Mouse (Mus musculus) midbrain, embryonic 15.5 days (tissue): ENCODE measurements at regions not wholly inside any gene's neighbourhood (a gene's known extent, or its start where the extent isn't known, plus 50 kb on each side); places are given as distances from the start of the nearest gene placed in this dataset.

ENCODE experiments used
- ATAC-seq: fragments of 200-750 bp; cut with Nextera tagmentation; replicated peaks from 2 replicates; pipeline ENCODE4 v1.8.0; 2017; ENCODE audit warnings: moderate TSS enrichment
- H3K27ac ChIP-seq: fragments of 300-500 bp; sonication (generic); 2 replicates; pipeline ENCODE4 v1.5.1; 2015; ENCODE audit warnings: mild to moderate bottlenecking, inconsistent platforms
- H3K27me3 ChIP-seq: fragments of 300-500 bp; sonication (generic); replicated peaks from 2 replicates; pipeline ENCODE4 v1.6.1; 2015; ENCODE audit warnings: inconsistent platforms
- H3K36me3 ChIP-seq: fragments of 300-500 bp; sonication (generic); replicated peaks from 2 replicates; pipeline ENCODE4 v1.6.1; 2015; ENCODE audit warnings: inconsistent platforms
- H3K4me1 ChIP-seq: fragments of 300-500 bp; sonication (generic); 2 replicates; pipeline ENCODE4 v1.6.1; 2015; ENCODE audit warnings: inconsistent platforms
- H3K4me2 ChIP-seq: fragments of 300-500 bp; sonication (generic); 2 replicates; pipeline ENCODE4 v1.6.1; 2015; ENCODE audit warnings: inconsistent platforms, mild to moderate bottlenecking, moderate library complexity
- H3K4me3 ChIP-seq: fragments of 300-500 bp; sonication (generic); 2 replicates; pipeline ENCODE4 v1.5.1; 2015; ENCODE audit warnings: mild to moderate bottlenecking, inconsistent platforms
- H3K9ac ChIP-seq: fragments of 300-500 bp; sonication (generic); 2 replicates; pipeline ENCODE4 v1.6.1; 2015; ENCODE audit warnings: mild to moderate bottlenecking, inconsistent platforms
- H3K9me3 ChIP-seq: fragments of 300-500 bp; sonication (generic); 2 replicates; pipeline ENCODE4 v1.6.1; 2016; ENCODE audit warnings: inconsistent platforms
- WGBS: fragments of 180-500 bp; shearing (Covaris S2); methylation state at CpG from one replicate; pipeline ENCODE4 v1.1.7; 2015; ENCODE audit warnings: mixed read lengths; 5-methylcytosine and 5-hydroxymethylcytosine counted together

DNA sequence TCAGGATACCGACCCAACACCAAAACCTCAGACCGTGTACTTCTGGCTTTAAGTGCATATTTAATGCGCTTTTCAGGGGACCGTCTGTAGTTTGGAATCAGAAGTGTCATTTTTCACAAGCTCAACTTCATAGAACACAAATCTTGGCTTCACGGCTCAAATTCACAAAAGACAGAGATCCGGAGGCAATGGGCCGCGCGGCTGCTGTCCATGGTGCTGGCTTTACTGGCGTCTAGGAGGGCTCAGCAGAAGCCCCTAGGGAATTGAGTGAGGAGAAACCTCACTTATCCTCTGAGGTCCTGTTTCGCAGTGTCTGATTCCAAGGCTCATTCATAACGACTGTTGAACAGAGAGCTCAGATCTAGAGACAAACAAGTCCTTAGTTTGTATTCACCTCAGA, 196.5 kb upstream of the Ajap1 start:
- Histone ChIP-seq H3K27me3 (no peaks in the 10 kb centered on the region), H3K9ac (no peak overlapping the region), H3K9me3 (no peaks in the 10 kb centered on the region), H3K4me3 (no peak overlapping the region), H3K4me2 (no peak overlapping the region), H3K36me3 (no peaks in the 10 kb centered on the region), H3K27ac (no peak overlapping the region), H3K4me1 (no peaks in the 10 kb centered on the region)
- ATAC-seq: no peak
- WGBS: 37% methylated on average over 12 of the region's 12 CpGs

GRCm38 (mm10) chr4:153688441-153688840, 205.8 kb upstream of the Ajap1 start:
- H3K36me3 ChIP-seq: no peaks in the 10 kb centered on the region
- ATAC-seq: no peak
- no peak overlapping the region for H3K4me2 ChIP-seq
- H3K4me1 ChIP-seq: no peaks in the 10 kb centered on the region; the same call in 1 of the 2 replicates
- H3K9ac ChIP-seq: no peak overlapping the region
- no peak overlapping the region for H3K27ac ChIP-seq
- no peaks in the 10 kb centered on the region for H3K9me3 ChIP-seq
- no peaks in the 10 kb centered on the region for H3K27me3 ChIP-seq
- WGBS: 48% methylated on average over 8 of the region's 8 CpGs
- no peak overlapping the region for H3K4me3 ChIP-seq

DNA sequence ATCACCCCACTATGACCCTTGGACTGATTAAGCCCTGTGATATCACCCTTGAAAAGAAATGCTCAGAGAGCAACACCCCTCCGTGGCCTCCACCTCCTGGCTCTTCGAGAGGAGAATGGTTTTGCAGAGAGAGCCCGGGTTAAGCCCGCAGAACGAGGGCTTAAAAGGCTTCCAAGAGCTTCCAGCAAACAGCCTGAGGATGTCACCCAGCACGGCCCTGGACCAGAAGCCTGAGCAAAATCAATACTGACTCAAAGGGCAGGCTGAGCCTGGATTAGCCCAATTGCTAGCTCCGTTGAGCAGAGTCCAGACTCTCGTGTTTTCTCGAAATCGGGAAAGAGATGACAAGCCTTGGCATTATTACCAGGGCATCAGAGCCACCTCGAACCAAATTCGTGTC, 211.3 kb upstream of the Ajap1 start:
- ATAC-seq: no peak
- no peak overlapping the region for H3K27ac ChIP-seq
- H3K4me2 ChIP-seq: no peak overlapping the region
- H3K4me1 ChIP-seq: peaks cover 14% of the 10 kb centered on the region
- H3K36me3 ChIP-seq: no peaks in the 10 kb centered on the region
- no peaks in the 10 kb centered on the region for H3K27me3 ChIP-seq
- WGBS: 45% methylated on average over 12 of the region's 12 CpGs
- no peaks in the 10 kb centered on the region for H3K9me3 ChIP-seq
- no peak overlapping the region for H3K9ac ChIP-seq
- H3K4me3 ChIP-seq: no peak overlapping the region

GRCm38 (mm10) chr4:153696426-153697040, 213.9 kb upstream of the Ajap1 start:
- Histone ChIP-seq H3K4me1 (peaks cover 14% of the 10 kb centered on the region), H3K4me3 (no peak overlapping the region), H3K9ac (no peak overlapping the region), H3K36me3 (no peaks in the 10 kb centered on the region), H3K27me3 (no peaks in the 10 kb centered on the region), H3K27ac (peak overlapping the region; percentile 17; the same call in 1 of the 2 replicates), H3K4me2 (0 out of 2 replicates have a peak overlapping the region, but pooled peaks have one; percentile 0), H3K9me3 (no peaks in the 10 kb centered on the region)
- 9% methylated on average over 14 of the region's 14 CpGs for WGBS
- ATAC-seq: peak; percentile 54

DNA sequence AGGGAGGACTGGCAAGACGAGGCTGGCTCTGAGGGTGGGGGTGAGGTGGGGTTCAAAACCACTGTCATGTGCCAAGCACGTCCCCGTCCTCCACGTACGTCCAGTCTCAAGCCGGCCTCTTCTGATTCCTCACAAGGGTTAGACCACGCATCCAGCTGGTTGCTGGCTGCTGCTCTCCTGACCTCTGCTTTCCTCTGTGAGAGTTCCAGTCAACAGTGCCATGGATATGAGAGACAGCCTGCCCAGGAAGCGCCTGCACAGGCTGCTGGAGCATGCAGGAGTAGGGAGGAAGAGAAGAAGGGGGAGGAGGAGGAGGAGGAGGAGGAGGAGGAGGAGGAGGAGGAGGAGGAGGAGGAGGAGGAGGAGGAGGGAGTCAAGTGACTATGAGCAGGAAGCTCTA, 224.6 kb upstream of the Ajap1 start:
- 76% methylated on average over 8 of the region's 8 CpGs for WGBS
- Histone ChIP-seq H3K4me3 (no peak overlapping the region), H3K9ac (no peak overlapping the region)

DNA sequence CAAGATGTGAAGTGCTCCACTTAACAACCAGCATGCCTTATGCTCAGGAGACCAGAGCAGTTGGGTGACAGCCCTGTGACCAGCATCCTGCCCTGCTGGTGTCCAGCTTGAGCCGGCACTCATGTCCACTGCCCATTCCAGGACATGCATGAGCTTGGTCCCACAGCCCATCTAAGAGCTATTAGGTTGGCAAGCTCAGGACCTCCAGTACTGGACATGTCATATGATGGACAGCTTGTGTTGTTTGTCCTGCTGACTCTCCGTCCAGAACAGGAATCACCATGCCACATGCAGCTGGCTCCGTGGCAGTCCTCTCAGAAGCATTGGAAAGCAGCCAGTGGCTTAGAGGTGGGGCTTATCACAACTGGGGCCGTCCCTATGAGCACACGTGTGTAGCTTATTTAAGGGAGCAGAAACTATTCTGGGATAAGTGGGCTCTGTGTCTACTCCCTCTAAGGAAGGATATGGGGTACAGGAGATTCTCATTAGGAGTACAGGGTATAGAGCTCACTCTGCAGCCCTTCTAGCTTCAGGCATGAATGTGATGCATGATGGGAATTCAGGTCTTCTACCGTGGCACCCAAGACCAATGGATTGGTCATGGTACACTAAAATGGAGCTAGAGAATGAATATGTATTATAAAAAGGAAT, 232.5 kb upstream of the Ajap1 start:
- Histone ChIP-seq H3K4me3 (no peak overlapping the region), H3K36me3 (no peaks in the 10 kb centered on the region), H3K9ac (no peak overlapping the region), H3K4me1 (peaks cover 22% of the 10 kb centered on the region), H3K4me2 (no peak overlapping the region), H3K9me3 (no peaks in the 10 kb centered on the region), H3K27ac (no peak overlapping the region), H3K27me3 (no peaks in the 10 kb centered on the region)
- peak; percentile 73 for ATAC-seq
- WGBS: 43% methylated on average over 6 of the region's 6 CpGs

More for the DNA sequence above, 224.6 kb upstream of the Ajap1 start:
- Histone ChIP-seq H3K4me1 (peaks cover 3% of the 10 kb centered on the region; the same call in 1 of the 2 replicates), H3K27ac (no peak overlapping the region), H3K9me3 (no peaks in the 10 kb centered on the region), H3K4me2 (no peak overlapping the region), H3K27me3 (no peaks in the 10 kb centered on the region), H3K36me3 (no peaks in the 10 kb centered on the region)
- ATAC-seq: no peak

DNA sequence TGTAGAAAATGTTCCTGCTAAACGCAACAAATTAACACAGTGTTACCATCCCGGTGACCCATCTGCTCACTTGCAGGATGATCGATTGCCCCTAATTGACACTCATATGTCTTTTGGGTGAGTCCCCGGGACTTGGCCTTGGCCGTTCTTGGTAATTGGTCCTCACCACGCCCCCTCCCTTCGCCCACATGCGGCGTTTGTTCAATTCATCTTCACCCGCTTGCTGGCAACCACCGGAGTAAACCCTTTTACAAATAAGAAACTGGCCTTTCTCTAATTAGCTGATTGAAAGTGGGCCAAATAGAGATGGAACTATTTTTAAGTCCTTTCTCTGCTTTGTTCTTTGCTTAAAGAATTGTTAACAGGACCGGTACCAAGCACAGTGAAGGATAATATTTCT, 234.7 kb upstream of the Ajap1 start:
- H3K27me3 ChIP-seq: no peaks in the 10 kb centered on the region
- no peak overlapping the region for H3K9ac ChIP-seq
- H3K9me3 ChIP-seq: no peaks in the 10 kb centered on the region
- no peak overlapping the region for H3K4me2 ChIP-seq
- H3K36me3 ChIP-seq: no peaks in the 10 kb centered on the region
- no peak overlapping the region for H3K4me3 ChIP-seq
- peaks cover 23% of the 10 kb centered on the region for H3K4me1 ChIP-seq
- ATAC-seq: no peak
- 74% methylated on average over 12 of the region's 12 CpGs for WGBS
- no peak overlapping the region for H3K27ac ChIP-seq

- no peak for ATAC-seq
- no peak overlapping the region for H3K27ac ChIP-seq
- no peak overlapping the region for H3K4me2 ChIP-seq
- H3K27me3 ChIP-seq: no peaks in the 10 kb centered on the region
- no peak overlapping the region for H3K4me3 ChIP-seq
- 83% methylated on average over 14 of the region's 14 CpGs for WGBS
- peaks cover 15% of the 10 kb centered on the region for H3K4me1 ChIP-seq
- H3K9ac ChIP-seq: no peak overlapping the region
- no peaks in the 10 kb centered on the region for H3K9me3 ChIP-seq
- H3K36me3 ChIP-seq: no peaks in the 10 kb centered on the region
Observed at GRCm38 (mm10) chr4:153724045-153724444, 233.0 kb upstream of the A430005L14Rik start.

GRCm38 (mm10) chr4:153727273-153727672, 229.8 kb upstream of the A430005L14Rik start:
- no peak overlapping the region for H3K27ac ChIP-seq
- no peak for ATAC-seq
- 35% methylated on average over 10 of the region's 10 CpGs for WGBS

DNA sequence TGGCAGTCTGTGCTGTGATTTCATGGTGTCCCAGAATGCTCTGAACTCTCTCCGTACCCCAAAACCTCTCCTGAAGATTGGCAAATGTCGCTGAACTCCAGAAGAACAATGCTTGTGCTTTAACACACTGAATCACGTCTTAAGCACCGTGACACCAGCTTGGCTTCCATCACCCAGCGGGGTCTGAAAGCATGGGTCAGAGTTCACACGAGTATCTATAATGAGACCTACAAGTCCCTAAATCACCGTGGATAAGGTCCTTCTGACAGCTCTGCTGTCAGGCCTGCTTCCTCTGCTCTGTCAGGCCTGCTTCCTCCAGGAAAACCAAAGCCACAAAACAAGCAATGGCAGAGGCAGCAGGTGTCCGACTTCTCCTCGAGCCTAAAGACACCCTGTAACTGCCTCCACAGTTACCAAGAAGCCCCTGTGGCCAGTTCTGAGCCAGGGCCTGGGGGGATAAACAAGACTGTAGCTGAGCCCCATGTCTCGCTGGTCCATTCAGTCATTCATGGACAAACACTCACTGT, 229.1 kb upstream of the A430005L14Rik start:
- Histone ChIP-seq H3K4me2 (no peak overlapping the region), H3K36me3 (no peaks in the 10 kb centered on the region), H3K4me1 (peaks cover 9% of the 10 kb centered on the region), H3K9ac (no peak overlapping the region), H3K4me3 (no peak overlapping the region), H3K9me3 (no peaks in the 10 kb centered on the region), H3K27me3 (no peaks in the 10 kb centered on the region), H3K27ac (no peak overlapping the region)
- WGBS: 29% methylated on average over 10 of the region's 10 CpGs
- no peak for ATAC-seq

More at GRCm38 (mm10) chr4:153727273-153727672, 229.8 kb upstream of the A430005L14Rik start:
- no peak overlapping the region for H3K4me2 ChIP-seq
- H3K36me3 ChIP-seq: no peaks in the 10 kb centered on the region
- H3K9ac ChIP-seq: no peak overlapping the region
- H3K9me3 ChIP-seq: no peaks in the 10 kb centered on the region
- no peaks in the 10 kb centered on the region for H3K27me3 ChIP-seq
- no peak overlapping the region for H3K4me3 ChIP-seq
- H3K4me1 ChIP-seq: peaks cover 9% of the 10 kb centered on the region

DNA sequence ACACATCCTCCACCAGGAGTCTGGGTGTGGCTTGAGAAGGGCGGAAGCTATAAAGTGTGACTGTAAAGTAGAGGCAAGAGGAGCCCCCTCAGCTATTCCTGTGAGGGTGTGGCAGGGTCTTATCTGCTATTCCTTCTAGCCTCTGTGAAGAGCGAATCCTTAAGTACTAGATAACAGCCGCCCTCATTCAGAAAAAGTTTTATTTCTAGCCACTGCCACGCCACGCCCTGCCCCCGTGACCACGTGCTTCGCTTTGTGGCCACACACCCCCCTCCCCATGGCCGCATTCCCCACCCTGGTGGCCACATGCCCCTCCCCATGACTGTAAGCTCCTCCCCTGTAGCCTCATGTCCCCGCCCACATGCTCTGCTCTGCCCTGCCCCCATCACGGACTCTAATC, 218.9 kb upstream of the A430005L14Rik start:
- ATAC-seq: no peak
- Histone ChIP-seq H3K4me2 (no peak overlapping the region), H3K4me1 (peaks cover 3% of the 10 kb centered on the region; the same call in 1 of the 2 replicates), H3K27ac (no peak overlapping the region), H3K4me3 (no peak overlapping the region), H3K9me3 (no peaks in the 10 kb centered on the region), H3K9ac (no peak overlapping the region), H3K27me3 (no peaks in the 10 kb centered on the region), H3K36me3 (no peaks in the 10 kb centered on the region)
- WGBS: 84% methylated on average over 11 of the region's 11 CpGs

DNA sequence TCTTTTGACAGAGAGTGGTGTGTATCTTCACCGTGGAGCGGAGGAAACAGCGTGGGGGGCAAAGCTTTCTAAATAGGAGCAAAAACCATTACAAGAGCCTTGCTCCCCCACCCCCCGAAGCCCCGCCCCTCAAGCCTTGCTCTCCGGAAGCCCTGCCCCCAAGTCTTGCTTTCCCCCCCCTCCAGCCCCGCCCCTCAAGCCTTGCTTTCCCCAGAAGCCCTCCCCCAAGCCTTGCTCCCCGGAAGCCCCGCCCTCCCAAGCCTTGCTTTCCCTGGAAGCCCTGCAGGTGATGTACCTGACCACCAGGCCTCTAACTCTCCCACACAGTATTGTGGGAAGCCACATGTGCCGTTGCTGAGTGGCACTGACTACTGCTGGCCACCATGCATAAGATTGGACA, 214.8 kb upstream of the A430005L14Rik start:
- no peak for ATAC-seq
- 85% methylated on average over 10 of the region's 10 CpGs for WGBS

GRCm38 (mm10) chr4:153752791-153753190, 204.2 kb upstream of the A430005L14Rik start:
- no peak for ATAC-seq
- WGBS: 77% methylated on average over 6 of the region's 6 CpGs
- Histone ChIP-seq H3K27me3 (no peaks in the 10 kb centered on the region), H3K9ac (no peak overlapping the region), H3K9me3 (no peaks in the 10 kb centered on the region), H3K4me1 (0 out of 2 replicates have a peak, but pooled peaks cover 3% of the 10 kb centered on the region), H3K36me3 (no peaks in the 10 kb centered on the region), H3K4me2 (no peak overlapping the region), H3K27ac (no peak overlapping the region), H3K4me3 (no peak overlapping the region)

More for the DNA sequence above, 214.8 kb upstream of the A430005L14Rik start:
- Histone ChIP-seq H3K36me3 (no peaks in the 10 kb centered on the region), H3K27me3 (no peaks in the 10 kb centered on the region), H3K4me2 (no peak overlapping the region), H3K4me1 (peaks cover 3% of the 10 kb centered on the region; the same call in 1 of the 2 replicates), H3K27ac (no peak overlapping the region), H3K9ac (no peak overlapping the region), H3K4me3 (no peak overlapping the region), H3K9me3 (no peaks in the 10 kb centered on the region)
